Mouse (Mus musculus) stomach, embryonic 16.5 days (tissue): ENCODE data around the gene Shmt1. TPM values are rescaled to one million over a fixed set of nuclear protein-coding genes. Genes with fewer than 3 reads are reported as not detected.

Experiments
- ATAC-seq: fragments of 200-750 bp; cut with Nextera tagmentation; 2 replicates; pipeline ENCODE4 v1.8.0; 2017; ENCODE audit warnings: moderate number of reproducible peaks, moderate TSS enrichment; ENCODE audit not compliant: insufficient read depth, low FRiP score
- H3K27ac ChIP-seq: fragments of 300-500 bp; sonication (generic); 2 replicates; pipeline ENCODE4 v1.5.1; 2014; ENCODE audit warnings: low read length
- H3K27me3 ChIP-seq: fragments of 300-500 bp; sonication (generic); 2 replicates; pipeline ENCODE4 v1.6.1; 2014; ENCODE audit warnings: low read length, control low read depth, mixed read lengths; ENCODE audit not compliant: control insufficient read depth, insufficient read depth
- H3K36me3 ChIP-seq: fragments of 300-500 bp; sonication (generic); 2 replicates; pipeline ENCODE4 v1.6.1; 2014; ENCODE audit warnings: low read length; ENCODE audit not compliant: control insufficient read depth, insufficient read depth
- H3K4me1 ChIP-seq: fragments of 300-500 bp; sonication (generic); 2 replicates; pipeline ENCODE4 v1.6.1; 2014; ENCODE audit warnings: low read length, control low read depth, mixed read lengths; ENCODE audit not compliant: control insufficient read depth, insufficient read depth
- H3K4me2 ChIP-seq: fragments of 300-500 bp; sonication (generic); 2 replicates; pipeline ENCODE4 v1.6.1; 2014; ENCODE audit warnings: low read depth, low read length, mixed read lengths
- H3K4me3 ChIP-seq: fragments of 300-500 bp; sonication (generic); replicated peaks from 2 replicates; pipeline ENCODE4 v1.5.1; 2014; ENCODE audit warnings: mild to moderate bottlenecking, low read length
- H3K9ac ChIP-seq: fragments of 300-500 bp; sonication (generic); 2 replicates; pipeline ENCODE4 v1.6.1; 2014; ENCODE audit warnings: low read length
- H3K9me3 ChIP-seq: fragments of 300-500 bp; sonication (generic); replicated peaks from 2 replicates; pipeline ENCODE4 v1.6.1; 2016; ENCODE audit warnings: low read length, control low read depth; ENCODE audit not compliant: control insufficient read depth
- WGBS: fragments of 180-500 bp; shearing (Covaris S2); extraction: QIAGEN DNeasy Blood & Tissue Kit; methylation state at CpG from one replicate; pipeline ENCODE4 v1.1.7; 2014; 5-methylcytosine and 5-hydroxymethylcytosine counted together
- polyA plus RNA-seq: library from polyadenylated mRNA; unstranded; fragments of >200 nt; fragmentation: Nextera tagmentation; extraction: Ambion mirVana; gene quantifications from 2 replicates; pipeline ENCODE4 v1.2.1, GENCODE M21; 2015

Gene Shmt1
- polyA plus RNA-seq, 1 experiment from 2014 or later, result 68.3 TPM

DNA sequence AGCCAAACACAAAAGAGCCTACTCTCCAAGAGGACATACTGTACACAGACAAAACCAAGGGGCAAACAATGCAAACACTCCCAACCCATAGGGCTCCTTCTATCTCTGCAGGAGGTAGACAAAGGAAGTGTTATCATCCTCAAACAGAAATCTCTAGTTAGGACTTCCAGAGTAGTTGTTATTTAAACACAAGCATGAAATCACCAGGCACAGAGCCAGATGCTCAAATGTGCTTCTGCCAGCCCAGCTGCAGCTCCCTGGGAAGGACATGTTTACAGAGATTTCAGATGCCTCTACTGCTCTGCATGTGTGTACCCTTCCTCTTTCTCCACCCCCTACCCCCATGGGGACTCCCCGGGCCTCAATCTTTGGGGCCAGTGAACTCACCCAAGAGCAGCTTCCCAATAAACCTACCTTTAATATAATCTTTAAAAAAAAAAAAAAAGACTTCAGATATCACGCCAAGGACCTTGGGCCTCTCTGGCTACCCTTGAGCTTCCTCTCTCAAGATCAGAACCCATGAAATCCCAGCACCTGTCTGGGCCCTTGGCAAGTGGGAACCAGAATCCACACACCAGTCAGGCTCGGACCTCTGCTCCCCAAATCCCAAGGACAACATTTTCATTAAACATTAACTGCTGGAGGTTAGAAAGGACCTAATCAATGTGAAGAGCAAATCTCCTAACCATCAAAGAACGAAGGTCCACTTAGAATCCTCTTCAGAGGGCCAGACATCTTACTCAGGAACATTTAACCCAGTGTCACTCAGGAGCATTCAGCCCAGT lies 3.0 kb downstream of the Shmt1 start:
- ATAC-seq, result no peak
- Histone ChIP-seq H3K9me3 (no peaks in the 10 kb centered on the region), H3K4me3 (no peak overlapping the region), H3K27me3 (no peaks in the 10 kb centered on the region), H3K27ac (0 out of 2 replicates have a peak overlapping the region, but pooled peaks have one; percentile 17), H3K9ac (no peak overlapping the region), H3K36me3 (no peaks in the 10 kb centered on the region), H3K4me2 (peak overlapping the region; percentile 80), H3K4me1 (peaks cover 19% of the 10 kb centered on the region; the same call in 1 of the 2 replicates)
- 46% methylated on average over 4 of the region's 4 CpGs for WGBS

DNA sequence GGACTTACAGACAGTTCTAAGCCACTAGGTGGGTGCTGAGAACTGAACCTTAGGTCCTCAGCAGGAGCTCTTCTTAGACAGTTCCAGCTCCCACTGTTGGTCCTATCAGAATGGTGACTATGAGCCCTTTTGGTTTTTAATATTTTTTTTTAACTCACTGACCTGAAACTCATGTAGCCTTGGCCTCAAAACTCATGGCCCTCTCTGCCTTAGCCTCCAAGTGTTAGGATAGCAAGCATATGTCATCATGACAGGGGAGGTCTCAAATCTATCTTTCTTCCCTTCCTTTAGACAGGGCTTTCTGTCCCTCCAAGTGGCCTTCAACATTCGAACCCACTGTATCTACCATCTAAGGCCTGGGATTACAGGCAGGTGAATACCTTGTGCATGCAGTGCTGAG lies 10.6 kb downstream of the Shmt1 start:
- Histone ChIP-seq H3K27ac (no peak overlapping the region), H3K36me3 (0 out of 2 replicates have a peak, but pooled peaks cover 8% of the 10 kb centered on the region), H3K9me3 (no peaks in the 10 kb centered on the region), H3K4me1 (no peaks in the 10 kb centered on the region), H3K4me2 (no peak overlapping the region), H3K27me3 (no peaks in the 10 kb centered on the region), H3K9ac (no peak overlapping the region), H3K4me3 (no peak overlapping the region)
- no peak for ATAC-seq
- WGBS, result 86% methylated on average over 1 of the region's 1 CpGs

DNA sequence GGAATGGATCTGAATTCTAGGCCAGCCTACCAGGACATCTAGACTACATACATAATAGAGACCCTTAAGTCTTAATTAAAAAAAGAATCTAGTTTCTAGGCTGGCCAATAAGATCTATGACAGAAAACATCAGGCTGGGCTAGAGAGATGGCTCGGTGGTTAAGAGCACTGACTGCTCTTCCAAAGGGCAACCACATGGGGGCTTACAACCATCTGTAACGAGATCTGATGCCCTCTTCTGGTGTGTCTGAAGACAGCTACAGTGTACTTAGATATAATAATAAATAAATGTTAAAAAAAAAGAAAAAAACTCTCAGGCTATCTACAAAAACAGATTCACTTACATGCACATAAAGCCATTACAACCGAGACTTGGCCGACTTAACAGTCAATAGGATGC lies 11.5 kb downstream of the Shmt1 start:
- no peaks in the 10 kb centered on the region for H3K4me1 ChIP-seq
- WGBS, result 81% methylated on average over 4 of the region's 4 CpGs
- no peak overlapping the region for H3K4me2 ChIP-seq
- no peak for ATAC-seq
- H3K36me3 ChIP-seq, result 0 out of 2 replicates have a peak, but pooled peaks cover 8% of the 10 kb centered on the region
- H3K4me3 ChIP-seq, result no peak overlapping the region
- H3K27ac ChIP-seq, result no peak overlapping the region
- no peaks in the 10 kb centered on the region for H3K9me3 ChIP-seq
- no peaks in the 10 kb centered on the region for H3K27me3 ChIP-seq
- H3K9ac ChIP-seq, result no peak overlapping the region

DNA sequence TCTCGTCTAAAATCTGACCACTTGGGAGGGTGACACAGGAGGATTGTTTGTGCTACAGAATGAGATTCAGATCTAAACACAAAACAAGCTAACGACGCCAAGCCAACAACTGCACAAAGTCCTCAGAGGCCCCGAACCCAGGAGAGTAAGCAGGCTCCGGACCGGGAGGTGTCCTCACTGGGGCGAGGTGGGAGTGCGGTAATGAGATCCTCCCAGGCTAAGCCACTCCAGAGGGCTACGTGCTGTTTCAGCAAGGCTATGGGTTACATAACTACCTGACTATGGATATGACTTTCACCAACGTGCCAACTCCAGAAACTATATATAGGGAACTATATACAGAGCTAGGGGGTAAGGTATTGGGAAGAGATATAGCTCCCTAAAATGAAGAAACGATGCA lies 15.2 kb downstream of the Shmt1 start:
- no peak overlapping the region for H3K4me2 ChIP-seq
- no peaks in the 10 kb centered on the region for H3K4me1 ChIP-seq
- H3K9me3 ChIP-seq, result no peaks in the 10 kb centered on the region
- no peaks in the 10 kb centered on the region for H3K27me3 ChIP-seq
- no peak overlapping the region for H3K9ac ChIP-seq
- ATAC-seq, result no peak
- 89% methylated on average over 11 of the region's 11 CpGs for WGBS
- peaks cover 14% of the 10 kb centered on the region; the same call in 1 of the 2 replicates for H3K36me3 ChIP-seq
- H3K4me3 ChIP-seq, result no peak overlapping the region
- no peak overlapping the region for H3K27ac ChIP-seq

DNA sequence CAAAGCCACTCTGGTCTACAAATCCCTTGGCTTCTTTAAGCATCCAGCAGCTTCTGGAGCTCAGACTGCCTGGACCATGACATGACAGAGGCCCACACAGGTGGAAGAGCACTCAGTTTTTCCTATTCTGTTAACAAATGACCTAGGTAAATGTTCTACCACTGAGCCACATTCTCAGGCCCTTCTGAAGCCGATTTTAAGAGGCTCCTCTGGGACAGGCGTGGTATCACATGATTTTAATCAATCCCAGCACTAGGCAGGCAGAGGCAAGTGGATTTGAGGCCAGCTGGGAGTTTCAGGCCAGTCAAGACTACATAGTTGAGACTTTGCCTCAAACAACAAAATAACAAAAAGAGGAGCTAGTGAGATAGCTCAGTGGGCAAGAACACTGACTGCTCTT lies 21.0 kb downstream of the Shmt1 start:
- Histone ChIP-seq H3K9ac (no peak overlapping the region), H3K27ac (no peak overlapping the region), H3K9me3 (no peaks in the 10 kb centered on the region), H3K4me1 (no peaks in the 10 kb centered on the region), H3K27me3 (no peaks in the 10 kb centered on the region), H3K4me2 (no peak overlapping the region), H3K4me3 (no peak overlapping the region), H3K36me3 (peaks cover 19% of the 10 kb centered on the region; the same call in 1 of the 2 replicates)
- ATAC-seq, result no peak
- 74% methylated on average over 2 of the region's 2 CpGs for WGBS

DNA sequence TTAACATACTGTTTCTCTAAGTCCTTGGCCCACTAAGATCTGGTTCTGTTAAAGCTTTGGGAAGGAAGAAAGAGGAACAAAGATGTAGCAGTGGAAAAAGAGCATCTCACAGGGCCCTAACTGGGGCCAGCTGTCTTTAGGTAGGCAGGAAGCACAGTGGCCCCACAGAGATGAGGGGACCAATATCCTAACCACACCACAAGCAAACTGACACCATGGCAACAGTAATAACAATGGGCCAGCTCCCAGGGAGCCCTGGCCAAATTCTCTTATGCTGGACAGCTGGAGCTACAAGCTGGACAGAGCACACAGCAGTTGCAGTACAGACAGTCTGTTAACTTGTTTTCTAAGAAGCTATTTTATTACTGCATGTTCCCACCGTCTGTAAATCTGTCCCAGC lies 23.9 kb downstream of the Shmt1 start:
- H3K9ac ChIP-seq, result no peak overlapping the region
- H3K4me2 ChIP-seq, result no peak overlapping the region
- no peaks in the 10 kb centered on the region for H3K27me3 ChIP-seq
- H3K4me1 ChIP-seq, result 0 out of 2 replicates have a peak, but pooled peaks cover under 1% of the 10 kb centered on the region
- no peak for ATAC-seq
- 71% methylated on average over 1 of the region's 1 CpGs for WGBS
- H3K9me3 ChIP-seq, result no peaks in the 10 kb centered on the region
- H3K4me3 ChIP-seq, result no peak overlapping the region
- H3K36me3 ChIP-seq, result peaks cover 28% of the 10 kb centered on the region
- H3K27ac ChIP-seq, result no peak overlapping the region

DNA sequence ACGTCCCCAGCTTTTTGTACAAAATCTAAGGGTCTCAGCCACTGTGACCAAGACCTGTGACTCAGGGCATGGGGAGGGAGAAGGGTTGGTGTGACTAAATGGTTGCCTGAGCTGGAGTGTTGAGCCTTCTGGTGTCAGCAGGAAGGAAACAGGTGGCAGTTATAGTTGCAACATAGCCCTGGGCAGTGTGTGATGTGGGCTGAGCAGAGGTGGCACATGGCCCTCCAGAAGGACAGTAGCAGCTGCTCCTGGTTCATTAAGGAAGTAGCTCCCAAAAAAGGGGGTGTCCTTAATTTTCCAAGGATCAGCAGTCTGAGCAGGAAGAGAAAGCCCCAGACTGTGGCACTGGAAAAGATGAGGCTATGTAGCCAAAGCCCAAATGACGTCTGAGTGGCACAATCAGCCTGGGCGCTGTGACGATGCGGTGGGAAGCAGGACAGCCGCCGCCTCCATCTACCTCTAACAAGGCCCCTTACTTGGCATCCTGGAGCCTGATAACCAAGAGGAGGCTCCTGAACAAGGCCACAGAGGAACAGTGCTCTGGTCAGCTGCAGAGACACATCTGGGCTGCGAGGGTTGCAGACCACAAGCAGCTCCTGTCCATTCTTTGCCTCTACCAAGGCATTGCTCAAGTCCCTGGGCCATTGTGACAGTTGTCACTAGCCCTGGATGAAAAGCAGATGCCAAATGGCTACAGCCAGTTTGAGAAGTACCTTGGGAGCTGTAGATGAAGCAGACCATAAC lies 27.2 kb downstream of the Shmt1 start:
- Histone ChIP-seq H3K27ac (no peak overlapping the region), H3K9me3 (no peaks in the 10 kb centered on the region), H3K9ac (no peak overlapping the region), H3K4me2 (no peak overlapping the region), H3K4me1 (peaks cover 32% of the 10 kb centered on the region), H3K36me3 (peaks cover 25% of the 10 kb centered on the region), H3K27me3 (no peaks in the 10 kb centered on the region), H3K4me3 (no peak overlapping the region)
- no peak for ATAC-seq
- 86% methylated on average over 8 of the region's 8 CpGs for WGBS

DNA sequence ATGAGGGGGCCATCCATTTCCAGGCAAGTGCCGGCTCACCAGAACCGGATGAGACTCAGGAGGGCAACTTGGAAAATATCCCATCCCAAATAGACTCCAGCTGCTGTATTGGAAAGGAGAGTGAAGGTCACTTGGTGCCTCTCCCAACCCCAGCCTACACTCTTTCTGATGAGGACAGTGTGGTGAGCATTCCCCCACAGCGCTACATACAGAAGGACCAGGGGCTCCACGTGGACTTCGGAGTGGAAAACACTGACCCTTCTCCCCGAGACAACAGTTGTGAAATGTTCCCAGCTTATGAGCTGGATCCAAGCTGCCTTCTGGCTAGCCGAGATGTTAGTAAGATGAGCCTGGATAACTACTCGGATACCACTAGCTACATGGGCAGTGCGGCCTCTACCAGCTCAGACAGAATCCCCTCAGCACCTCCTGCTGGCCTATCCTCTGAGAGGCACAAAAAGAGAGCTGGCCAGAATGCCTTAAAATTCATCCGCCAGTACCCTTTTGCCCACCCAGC lies 31.8 kb downstream of the Shmt1 start:
- Histone ChIP-seq H3K4me3 (peak overlapping the region; percentile 36), H3K36me3 (peaks cover 10% of the 10 kb centered on the region), H3K27ac (no peak overlapping the region), H3K9me3 (no peaks in the 10 kb centered on the region), H3K27me3 (no peaks in the 10 kb centered on the region), H3K9ac (peak overlapping the region; percentile 59; the same call in 1 of the 2 replicates), H3K4me1 (peaks cover 62% of the 10 kb centered on the region), H3K4me2 (peak overlapping the region; percentile 52)
- 88% methylated on average over 10 of the region's 10 CpGs for WGBS
- no peak for ATAC-seq

DNA sequence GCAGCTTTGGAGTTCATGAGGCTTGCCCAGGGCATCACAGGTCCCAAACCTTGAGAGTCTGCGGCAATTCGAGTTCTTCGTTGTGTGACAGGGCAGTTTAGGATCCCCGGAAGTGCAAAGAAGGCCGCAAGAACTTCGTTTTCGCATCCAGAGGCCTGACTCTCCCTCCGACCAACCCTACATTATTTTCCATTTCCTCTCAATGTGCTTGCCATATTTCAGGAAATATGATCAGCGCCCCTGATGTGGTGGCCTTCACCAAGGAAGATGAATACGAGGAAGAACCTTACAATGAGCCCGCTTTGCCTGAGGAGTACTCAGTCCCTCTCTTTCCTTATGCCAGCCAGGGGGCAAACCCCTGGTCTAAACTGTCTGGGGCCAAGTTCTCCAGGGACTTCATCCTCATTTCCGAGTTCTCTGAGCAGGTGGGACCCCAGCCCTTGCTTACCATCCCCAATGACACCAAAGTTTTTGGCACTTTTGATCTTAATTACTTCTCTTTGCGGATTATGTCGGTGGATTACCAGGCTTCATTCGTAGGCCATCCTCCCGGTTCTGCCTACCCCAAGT lies 33.6 kb downstream of the Shmt1 start:
- 23% methylated on average over 16 of the region's 16 CpGs for WGBS
- Histone ChIP-seq H3K36me3 (no peaks in the 10 kb centered on the region), H3K4me1 (peaks cover 63% of the 10 kb centered on the region), H3K9me3 (no peaks in the 10 kb centered on the region), H3K4me3 (peak overlapping the region; percentile 88), H3K27me3 (no peaks in the 10 kb centered on the region), H3K9ac (peak overlapping the region; percentile 82), H3K4me2 (peak overlapping the region; percentile 94), H3K27ac (peak overlapping the region; percentile 92)
- no peak for ATAC-seq
